Mouse (Mus musculus) splenic B cell, adult 2 months (primary cell): ENCODE measurements around the gene Tedc2.

Experiments used
- DNase-seq: peaks from one replicate; pipeline ENCODE4 v3.0.0-alpha.2; 2011; ENCODE audit warnings: low read depth, low spot score
- H3K27me3 ChIP-seq: 2 replicates; pipeline ENCODE4 v1.6.1; 2012; ENCODE audit warnings: mild to moderate bottlenecking, low read length, moderate library complexity, mixed read lengths; ENCODE audit not compliant: control insufficient read depth, poor library complexity, insufficient read depth, severe bottlenecking
- H3K36me3 ChIP-seq: 2 replicates; pipeline ENCODE4 v1.6.1; 2012; ENCODE audit warnings: mild to moderate bottlenecking, low read length, moderate library complexity, mixed read lengths; ENCODE audit not compliant: control insufficient read depth, poor library complexity, insufficient read depth, severe bottlenecking

The Tedc2 gene

DNA sequence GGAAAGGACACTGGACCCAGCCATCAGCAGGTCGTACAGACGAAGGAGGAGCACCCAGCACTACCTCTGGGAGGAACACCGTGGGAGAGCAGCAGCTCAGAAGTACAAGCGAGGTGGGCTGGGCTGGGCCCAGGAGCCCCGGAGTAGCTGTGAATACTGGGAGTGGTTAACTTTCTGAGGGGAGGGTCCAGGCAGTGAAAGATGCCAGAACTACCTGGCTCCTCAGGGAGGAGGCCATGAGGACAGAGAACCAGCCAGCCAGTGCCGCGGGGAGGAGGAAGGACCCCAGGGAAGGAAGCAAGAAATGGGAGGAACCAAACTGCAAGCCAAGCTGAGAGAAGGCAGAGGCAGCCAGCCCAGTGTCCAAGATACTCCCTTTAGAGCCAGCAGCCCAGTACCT is 7.3 kb upstream of the Tedc2 start:
- no peaks in the 10 kb centered on the region for H3K27me3 ChIP-seq
- no peak for DNase-seq
- H3K36me3 ChIP-seq = 0 out of 2 replicates have a peak, but pooled peaks cover 3% of the 10 kb centered on the region

DNA sequence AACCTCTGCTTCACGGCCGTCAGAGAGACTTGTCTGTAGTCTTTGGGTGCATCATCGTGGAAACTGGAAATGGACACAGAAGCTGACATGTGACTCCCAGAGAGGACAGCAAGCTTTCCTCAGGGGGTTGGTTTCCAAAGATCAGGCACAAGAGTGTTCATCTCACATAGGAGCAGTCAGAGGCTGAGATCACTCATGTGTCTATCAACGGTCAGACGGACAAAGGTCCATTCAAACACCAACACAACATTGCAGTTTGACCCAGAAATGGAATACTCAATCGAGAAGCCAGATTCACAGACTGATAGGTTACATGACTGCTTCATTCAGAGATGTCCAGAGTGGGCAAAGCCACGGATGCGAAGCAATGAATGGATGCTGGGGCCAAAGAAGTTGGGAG is 6.1 kb upstream of the Tedc2 start:
- Histone ChIP-seq H3K36me3 (0 out of 2 replicates have a peak, but pooled peaks cover 3% of the 10 kb centered on the region), H3K27me3 (no peaks in the 10 kb centered on the region)
- DNase-seq = no peak

DNA sequence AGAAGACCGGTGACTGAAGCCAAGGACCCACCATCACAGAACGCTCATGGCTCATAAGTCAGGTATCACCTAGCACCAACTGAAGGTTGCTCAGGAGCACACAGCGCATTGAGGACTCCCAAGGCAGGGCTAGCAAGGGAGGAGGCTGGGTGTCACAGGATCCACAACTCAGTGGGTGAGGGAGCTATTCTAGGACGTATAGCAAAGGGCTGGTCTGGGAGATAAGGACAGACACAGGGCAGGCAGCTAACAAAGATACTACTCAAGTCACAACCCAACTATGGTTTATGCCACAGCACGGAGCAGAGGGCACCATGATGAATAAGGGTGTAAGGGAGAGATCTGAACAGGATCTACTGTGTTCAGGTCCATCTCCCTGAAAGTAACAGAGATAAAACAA is 5.2 kb upstream of the Tedc2 start:
- DNase-seq = no peak
- H3K36me3 ChIP-seq = 0 out of 2 replicates have a peak, but pooled peaks cover 3% of the 10 kb centered on the region
- no peaks in the 10 kb centered on the region for H3K27me3 ChIP-seq

DNA sequence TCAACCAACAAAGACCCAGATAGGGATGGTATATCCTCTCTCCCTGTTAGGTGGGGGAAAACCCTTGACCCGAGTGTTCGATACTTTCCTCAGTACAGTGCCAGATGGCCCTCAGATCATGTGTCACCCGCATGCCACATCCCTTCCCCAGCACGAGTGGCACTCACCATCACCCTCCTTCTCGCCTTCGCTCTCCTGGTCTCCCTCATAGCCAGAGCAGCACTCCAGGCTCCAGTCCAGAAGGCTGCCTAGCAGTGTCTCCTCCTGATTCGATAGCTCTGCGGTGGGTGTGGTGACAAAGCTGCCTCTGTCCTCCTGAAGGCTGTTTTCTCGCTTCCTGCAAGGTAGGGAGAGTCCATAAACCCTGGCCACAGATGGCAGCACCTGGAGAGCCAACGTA is 4.1 kb upstream of the Tedc2 start:
- H3K36me3 ChIP-seq = 0 out of 2 replicates have a peak, but pooled peaks cover 3% of the 10 kb centered on the region
- DNase-seq = no peak
- no peaks in the 10 kb centered on the region for H3K27me3 ChIP-seq

DNA sequence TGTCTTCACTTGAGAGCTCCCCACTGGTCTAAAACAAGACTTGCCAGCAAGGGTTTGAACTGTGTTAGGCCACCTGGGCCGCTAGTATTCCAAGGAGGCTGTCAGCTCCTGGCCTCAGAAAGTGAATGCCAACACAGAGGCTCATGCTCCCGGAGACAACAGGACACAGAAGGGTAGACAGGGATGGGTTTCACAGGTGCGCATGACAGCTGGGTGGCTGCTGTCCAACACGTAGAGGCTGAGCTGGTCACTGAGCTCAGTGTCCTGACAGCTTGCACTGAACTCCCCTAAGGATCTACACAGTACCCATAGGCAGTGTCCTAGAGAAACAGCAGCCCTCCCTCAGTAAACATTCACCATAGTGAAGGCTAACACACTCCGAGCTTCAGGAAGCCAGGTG is 2.9 kb upstream of the Tedc2 start:
- no peak for DNase-seq
- H3K36me3 ChIP-seq = 0 out of 2 replicates have a peak, but pooled peaks cover 3% of the 10 kb centered on the region

DNA sequence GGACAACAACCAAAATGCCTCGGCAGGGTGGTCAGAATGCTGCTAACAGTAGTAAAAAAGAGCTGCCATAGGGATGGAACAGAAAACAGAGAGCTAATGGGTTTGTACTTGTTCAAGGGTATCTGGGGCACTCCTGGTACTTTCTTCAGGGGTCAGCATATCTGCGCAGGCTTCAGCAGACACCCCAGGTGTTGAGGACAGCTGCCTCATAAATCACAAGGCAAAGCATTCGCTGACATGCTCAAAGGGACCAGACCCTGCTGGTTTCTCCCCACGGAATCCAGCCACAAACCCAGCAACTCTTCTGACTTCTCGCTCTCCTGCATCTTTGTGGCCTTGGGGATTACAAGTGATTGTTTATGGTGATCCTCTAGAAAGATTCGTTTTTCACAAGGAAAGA is 2.0 kb upstream of the Tedc2 start:
- 0 out of 2 replicates have a peak, but pooled peaks cover 1% of the 10 kb centered on the region for H3K36me3 ChIP-seq
- no peaks in the 10 kb centered on the region for H3K27me3 ChIP-seq
- no peak for DNase-seq

More for the DNA sequence above, 2.9 kb upstream of the Tedc2 start:
- H3K27me3 ChIP-seq = no peaks in the 10 kb centered on the region

DNA sequence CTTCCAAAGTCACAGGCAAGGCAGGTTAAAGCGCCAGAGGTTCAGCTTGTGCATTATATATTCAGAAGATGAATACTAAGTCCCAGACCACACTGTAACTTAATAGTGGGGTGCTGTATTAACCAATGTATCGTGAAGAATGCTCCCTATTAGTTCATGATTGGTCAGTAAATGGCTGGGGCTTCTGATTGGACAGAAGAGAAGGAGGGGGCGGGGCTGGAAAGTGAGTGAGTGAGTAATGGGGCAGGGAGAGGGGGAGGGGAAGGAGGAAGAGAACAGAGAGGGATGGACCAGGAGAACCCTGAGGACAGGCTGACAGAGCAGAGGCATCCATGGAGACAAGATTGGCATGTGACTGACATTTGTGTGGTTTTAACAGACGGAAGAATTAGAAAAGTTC is 3.8 kb downstream of the Tedc2 start:
- no peak for DNase-seq
- no peaks in the 10 kb centered on the region for H3K27me3 ChIP-seq
- no peaks in the 10 kb centered on the region for H3K36me3 ChIP-seq

DNA sequence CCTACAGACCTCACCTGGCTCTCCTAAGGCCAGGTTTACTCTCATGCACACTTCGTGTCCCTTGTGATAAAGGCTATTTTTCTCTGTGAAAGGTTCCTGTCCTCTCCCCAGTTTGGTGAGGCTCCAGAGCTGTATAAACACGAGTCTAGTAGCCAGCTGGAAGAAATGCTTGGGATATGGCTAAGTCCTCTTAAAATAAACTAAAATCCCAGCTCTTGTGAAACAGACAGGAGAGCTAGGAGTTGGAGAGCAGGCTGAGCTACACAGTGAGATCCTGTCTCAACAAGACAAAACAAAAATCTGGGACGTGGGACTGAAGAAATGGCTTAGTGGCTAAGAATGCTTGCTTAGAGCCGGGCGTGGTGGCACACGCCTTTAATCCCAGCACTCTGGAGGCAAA is 7.5 kb downstream of the Tedc2 start:
- no peak for DNase-seq
- Histone ChIP-seq H3K27me3 (no peaks in the 10 kb centered on the region), H3K36me3 (no peaks in the 10 kb centered on the region)

DNA sequence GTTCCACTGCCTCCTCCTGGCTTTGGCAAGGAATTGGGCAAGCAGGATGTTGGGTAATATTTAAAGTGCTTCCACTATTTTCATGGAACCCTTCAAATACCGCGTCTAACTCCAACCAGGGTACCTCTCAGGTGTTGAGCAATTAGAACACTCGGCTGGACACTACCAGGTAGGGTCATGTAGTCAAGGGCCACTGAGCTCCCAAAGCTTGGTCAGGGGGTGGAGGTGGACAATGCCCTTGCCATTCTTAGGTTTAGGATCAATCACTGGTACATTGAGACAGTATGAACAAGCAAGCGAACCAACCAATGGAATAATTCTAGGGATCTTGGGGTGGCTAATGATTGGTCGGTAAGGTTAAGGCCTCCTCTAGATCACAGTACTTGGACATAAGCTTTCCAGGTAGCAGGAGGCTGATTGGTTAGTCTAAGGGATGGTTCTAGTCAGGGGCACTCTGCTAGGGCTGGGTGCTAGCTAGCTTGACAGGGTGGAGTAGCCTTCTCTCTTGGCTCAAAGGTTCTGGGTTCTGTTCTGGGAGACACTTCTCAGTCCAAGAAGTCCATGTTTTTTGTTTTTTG is 8.1 kb downstream of the Tedc2 start:
- Histone ChIP-seq H3K27me3 (no peaks in the 10 kb centered on the region), H3K36me3 (no peaks in the 10 kb centered on the region)
- DNase-seq = no peak

DNA sequence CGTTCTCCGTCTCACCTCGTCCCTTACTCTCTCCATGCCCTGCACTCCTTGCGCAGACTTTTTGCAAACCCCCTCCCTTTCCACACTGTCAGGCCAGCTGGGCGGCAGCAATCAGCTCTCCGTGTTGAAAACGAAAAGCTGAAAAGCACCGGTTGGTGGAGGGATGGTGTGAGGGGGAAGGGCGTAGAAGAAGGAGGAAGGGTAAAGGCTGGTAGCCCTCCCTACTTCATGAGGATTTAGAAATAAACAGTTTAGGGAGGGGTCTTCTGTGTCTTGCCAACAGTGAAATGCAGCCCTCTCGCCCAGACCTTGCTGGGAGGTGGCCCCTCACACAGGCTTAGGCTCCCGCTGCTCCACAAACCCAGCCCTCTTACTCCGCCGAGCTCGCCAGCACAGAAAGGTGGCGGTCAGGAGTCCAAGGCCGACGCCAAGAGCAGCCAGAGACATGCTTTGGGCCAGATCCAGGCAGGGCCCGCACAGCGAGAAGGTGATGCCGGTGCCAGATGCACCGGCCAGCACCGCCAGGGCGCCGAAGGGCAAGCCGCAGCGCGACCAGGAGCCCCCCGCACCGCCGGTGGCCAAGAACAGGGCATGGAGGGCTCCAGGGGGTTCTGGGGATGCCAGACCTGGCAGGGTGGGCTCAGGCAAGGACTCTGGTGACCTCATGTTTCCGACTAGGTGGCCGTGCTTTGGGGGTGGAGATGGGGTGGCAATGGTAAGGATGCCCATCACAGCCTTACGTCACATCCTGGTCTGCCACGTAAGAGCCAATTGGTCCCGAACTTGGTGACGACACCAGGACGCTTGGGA is 8.8 kb downstream of the Tedc2 start:
- Histone ChIP-seq H3K27me3 (no peaks in the 10 kb centered on the region), H3K36me3 (no peaks in the 10 kb centered on the region)
- DNase-seq = peak; percentile 40

DNA sequence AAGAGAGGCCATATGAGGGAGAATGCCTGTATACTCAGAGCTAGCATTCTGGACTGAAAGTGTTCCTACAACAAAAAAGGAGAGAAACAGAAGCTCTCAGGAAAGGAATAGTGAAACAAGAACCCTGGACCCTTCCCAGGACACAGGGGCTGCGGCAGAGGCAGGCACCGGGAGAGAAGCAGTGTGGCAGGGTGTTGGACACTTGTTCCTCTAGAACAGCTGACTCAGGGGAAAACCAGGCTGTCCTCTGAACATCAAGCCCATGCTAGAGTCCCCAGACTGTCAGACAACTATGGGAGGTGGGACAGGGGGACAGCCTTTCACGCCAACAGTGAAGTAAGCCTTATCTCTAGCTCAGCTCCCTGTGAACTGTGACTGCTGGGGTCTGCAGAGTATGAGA is 10.1 kb downstream of the Tedc2 start:
- H3K36me3 ChIP-seq = no peaks in the 10 kb centered on the region
- H3K27me3 ChIP-seq = no peaks in the 10 kb centered on the region
- no peak for DNase-seq

DNA sequence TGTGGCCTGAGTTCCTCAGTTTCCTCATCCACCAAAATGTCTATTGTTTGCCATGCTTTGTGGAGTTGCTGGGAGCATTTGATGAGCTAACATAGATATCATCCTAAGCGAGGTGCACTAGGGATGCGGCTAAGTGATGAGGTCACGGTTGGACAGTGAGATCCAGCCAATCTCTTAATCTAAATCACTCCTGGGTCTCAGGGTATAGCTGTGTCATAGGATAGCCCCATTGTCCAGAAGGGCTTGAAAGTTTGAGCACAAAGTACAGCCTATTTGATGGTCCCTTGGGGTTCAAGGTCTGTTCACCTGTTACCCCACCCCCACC is 10.8 kb downstream of the Tedc2 start:
- Histone ChIP-seq H3K36me3 (no peaks in the 10 kb centered on the region), H3K27me3 (no peaks in the 10 kb centered on the region)
- no peak for DNase-seq

DNA sequence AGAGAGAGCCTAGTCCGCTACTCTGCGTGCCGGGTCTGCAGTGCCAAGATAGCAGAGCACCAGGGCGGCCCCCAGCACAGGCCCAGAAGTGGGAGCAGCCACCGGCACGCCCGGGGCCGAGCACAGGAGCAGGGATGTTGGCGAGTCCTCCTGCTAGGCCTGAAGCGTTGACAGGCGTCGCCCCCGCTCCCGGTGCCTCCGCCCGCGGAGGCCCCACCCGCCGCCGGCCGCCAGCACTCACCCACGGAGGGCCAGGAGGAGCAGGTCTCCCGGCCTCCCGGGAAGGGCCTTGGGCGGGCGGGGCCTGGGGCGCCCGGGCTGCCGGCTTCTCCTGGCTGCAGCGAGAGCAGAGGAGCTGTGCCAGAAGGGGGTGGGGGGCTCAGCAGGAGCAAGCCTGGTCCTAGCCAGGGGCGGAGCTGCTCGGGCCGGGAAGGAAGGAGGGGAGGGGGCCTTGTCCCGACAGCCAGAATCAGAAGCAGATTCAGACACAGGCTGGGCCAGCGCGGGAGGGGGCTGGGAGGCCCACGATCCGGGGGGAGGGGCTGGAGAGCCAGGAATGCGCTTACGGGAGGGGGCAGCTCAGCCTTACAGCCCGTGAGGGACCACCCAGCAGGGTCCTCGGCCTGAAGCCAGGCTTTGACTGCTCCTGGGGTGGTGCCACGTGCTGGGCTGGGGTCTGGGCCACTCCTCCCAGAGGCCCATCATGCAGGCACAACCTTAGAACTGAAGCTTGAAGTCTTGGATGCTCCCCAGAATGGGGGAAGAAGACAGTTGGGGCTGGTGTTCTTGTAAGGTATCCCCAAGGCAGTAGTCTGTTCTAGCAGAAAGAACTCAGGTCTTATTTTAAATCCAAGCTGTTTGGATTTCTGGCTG is 11.4 kb downstream of the Tedc2 start, which contains the start of gene Ntn3:
Gene Ntn3 (minus strand): TSS at position 489 of the 873 bp plus-strand sequence.
- H3K36me3 ChIP-seq = no peaks in the 10 kb centered on the region
- H3K27me3 ChIP-seq = no peaks in the 10 kb centered on the region
- peak; percentile 25 for DNase-seq

DNA sequence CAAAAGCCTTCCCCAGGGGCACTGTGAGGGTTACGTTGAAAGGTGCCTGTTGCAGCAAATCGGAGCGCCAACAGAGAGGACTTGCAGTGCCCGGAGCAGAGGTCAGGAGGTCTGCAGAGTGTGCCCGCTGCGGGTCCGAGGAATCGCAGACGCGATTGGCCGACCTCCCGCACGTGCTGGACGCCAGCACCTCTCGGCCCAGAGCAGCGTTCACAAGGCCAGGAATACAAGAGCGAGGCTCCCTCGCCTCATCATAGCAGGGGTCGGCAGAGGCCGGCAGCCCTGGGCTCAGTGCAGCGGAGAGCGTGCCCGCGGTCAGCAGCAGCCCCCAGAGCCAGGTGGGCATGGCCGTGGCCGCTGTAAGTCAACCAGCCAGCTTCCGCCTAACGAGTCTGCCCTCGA is 12.0 kb downstream of the Tedc2 start:
- Histone ChIP-seq H3K36me3 (no peaks in the 10 kb centered on the region), H3K27me3 (no peaks in the 10 kb centered on the region)
- no peak for DNase-seq
